Mouse (Mus musculus) cerebellum, postnatal 36 days (tissue): ENCODE measurements around the gene Fgfr2.
A peak's percentile ranks its signal among the peaks of the same experiment; 100 is the strongest.

Experiments used
- DNase-seq, 2 experiments: peaks; one replicate each; pipeline ENCODE4 v3.0.0; 2021 to 2022; ENCODE audit warnings: mixed read lengths in 2 of 2

Gene Fgfr2

DNA sequence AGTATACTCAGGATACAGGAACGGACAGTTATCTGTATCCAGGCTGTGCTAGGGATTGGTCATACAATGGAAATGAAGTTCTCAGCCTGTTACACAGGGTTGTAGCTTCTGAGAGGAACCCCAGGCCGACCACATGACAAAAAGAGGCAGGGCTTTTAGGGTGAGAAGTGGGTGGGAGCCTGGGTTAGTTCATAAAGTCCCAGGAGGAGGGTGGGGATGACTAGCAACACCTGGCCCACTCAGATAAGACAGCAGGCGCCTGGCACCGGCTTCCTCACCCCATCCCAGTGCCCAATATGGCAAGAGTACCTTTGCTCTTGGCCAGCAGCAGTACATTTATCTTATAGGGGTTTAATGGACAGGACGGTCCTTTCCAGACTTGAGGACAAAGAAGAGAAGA lies 350.7 kb downstream of the Fgfr2 start:
- DNase-seq: no peak

DNA sequence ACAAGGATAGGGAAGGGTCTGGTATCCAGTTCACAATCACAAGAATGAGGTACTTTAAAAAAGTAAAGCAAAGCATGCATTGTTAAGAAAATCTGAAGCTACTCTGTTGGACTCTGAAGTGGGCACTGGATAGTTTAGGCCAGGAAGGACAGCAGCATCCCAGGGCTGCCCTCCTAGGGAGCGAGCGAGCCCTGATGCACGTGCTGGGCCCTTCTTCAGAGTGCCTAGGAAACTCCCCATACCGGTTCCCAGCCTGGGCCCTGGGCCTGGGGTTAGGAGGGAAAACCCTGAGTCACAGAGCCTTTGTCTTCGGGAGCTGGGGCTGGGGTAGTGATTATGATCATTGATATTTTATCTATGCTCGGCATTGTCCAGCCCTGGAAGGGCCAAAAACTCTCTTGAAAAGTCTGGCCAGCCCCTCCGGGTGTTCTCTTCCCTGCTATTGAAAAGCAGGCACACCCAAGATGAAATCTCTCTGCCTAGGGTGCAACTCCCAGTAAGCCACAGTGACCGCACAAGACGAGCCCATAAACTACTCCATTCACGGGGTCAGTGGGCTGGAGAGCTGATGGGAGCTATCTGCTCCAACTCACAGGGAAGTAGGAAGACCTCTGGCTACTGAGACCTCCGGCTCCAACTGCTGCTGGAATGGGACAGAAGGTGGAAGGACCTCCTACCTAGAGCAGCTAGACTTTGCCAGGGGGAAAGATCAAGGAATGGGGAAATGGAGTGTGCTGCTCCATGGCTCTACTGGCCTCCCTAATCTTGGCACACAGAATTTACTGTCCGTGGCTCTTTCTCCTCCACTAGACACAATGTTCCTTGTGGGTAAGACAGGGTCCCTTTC lies 354.4 kb downstream of the Fgfr2 start:
- no peak for DNase-seq

DNA sequence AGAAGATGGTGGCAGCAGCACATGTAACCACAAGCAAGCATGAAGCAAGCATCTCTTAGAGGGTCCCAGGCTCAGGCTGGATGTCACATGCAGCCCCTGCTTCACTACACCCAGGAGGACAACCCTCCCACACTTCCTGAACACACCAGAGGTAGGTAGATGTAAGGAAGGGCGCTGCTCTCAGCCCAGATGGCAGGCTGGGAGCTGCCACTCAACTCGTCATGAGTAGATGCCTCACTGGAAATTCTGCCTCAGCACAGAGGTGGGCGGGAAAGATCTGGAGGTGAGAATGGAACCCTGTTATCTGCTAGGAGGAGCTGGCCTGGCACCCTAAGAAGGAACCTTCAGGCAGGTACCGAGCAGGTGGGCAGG lies 355.2 kb downstream of the Fgfr2 start:
- DNase-seq: no peak

DNA sequence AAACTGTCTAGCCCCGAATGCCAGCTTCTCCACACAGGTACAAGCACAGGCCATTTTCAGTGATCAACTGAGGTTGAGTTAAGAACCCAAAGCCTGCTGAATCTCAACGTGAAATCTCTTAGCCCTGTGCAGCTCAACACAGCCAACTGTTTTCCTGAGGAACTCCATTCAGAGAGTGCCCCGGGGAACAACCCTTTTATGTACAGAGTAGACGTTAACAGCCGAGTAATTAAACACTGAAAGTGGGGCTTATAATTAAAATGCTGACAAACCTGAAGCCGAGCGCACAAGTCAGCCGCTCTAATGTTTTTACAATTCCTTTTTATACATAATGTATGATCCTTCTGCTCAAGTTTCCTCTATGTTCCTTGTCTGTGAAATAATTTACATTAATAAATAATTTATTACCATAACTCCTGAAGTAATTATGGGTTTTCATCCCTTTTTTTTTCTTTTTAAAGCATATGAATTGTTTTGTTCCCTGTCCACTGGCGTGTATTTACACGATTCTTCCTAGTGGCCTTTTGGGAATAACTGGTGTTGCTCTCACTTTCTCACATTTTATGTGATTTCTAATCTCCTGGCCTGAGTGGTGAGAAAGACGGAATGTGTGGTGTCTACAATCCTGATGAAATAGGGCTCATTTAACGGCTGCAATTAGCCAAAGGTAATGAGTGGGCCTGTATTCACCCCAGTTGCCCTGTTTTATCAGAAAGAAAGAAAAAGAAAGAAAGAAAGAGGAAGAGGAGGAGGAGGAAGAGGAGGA lies 355.7 kb downstream of the Fgfr2 start:
- no peak for DNase-seq

DNA sequence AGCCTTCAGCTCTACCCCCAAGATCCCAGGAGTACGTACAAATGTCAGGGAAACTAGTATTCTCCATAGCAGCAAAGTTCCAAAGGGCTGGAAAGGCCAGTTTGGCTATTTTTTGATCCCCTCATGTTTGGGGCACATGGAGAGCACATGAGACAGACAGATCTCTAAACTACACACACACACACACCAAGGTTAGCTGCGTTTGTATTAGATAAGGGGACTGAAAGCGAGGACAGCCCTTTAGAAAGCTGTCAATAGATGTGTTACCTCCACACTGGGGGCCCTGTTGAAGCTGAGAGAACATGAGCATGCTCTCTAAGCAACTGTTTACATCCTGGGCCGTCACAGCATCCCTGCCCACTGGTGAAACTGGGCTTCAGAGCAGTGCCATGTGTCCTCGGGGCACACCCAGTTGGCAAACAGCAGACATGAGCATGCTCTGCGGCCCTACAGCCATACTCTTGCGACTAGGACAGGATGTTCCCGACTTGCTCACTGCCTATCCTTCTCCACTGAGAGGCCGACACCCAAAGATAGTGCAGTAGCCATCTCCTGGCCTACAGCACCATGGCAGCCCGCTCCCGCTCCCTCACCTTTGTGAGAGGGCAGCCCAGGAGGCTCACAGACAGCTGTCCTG lies 356.8 kb downstream of the Fgfr2 start:
- no peak for DNase-seq

DNA sequence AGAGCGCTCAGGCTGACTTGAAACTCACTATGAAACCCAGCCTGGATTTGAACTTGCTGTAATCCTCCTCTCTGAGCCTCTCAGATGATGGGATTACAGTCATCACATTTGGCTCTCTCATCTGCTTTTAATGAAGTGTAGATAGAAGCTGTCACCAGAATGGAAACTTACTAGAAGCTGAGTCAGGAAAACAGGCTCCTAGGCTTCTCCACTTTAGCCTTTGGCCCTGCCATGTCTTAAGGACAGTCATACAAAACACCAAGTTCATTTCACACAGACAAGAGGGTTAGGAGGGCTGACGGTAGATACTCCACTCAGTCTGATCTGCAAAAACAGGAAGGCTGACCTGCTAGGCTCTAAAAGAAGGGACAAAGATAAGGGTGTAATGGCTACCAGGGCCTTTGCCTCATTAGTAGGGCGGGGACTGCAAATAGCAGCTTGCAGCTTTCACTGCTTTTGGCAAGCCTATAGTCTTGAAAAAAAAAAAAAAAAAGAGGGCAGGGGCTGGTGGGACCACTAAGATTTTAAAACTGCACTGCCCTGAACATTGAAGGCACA lies 357.4 kb downstream of the Fgfr2 start:
- DNase-seq: no peak

DNA sequence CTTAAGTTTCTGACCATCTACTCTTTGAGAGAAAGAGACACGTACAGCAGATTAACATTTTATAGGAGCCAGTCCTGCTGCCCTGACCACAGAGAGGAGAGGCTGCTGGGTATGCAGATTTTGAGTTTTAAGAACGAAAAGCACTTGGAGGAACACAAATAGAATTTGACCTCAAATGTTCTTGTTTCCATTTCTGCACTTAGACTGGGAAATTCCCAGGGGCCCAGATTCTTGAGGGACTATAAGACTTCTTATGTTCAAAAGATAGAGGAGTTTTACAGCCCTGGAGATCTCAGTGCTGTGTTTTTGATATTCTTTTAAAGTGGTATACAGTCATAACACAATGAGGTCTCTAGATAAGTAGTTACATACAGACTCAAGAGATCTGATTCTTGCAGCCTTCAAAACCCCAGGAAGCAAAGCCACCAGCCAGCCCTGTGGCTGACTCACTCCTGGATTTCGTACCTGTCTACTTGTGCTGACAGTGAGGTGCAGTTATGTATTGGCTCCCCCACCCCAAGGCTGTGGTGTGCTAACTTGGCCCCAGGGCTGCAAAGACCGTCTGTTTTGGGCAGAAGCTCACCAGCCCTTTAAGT lies 358.2 kb downstream of the Fgfr2 start:
- DNase-seq: no peak

DNA sequence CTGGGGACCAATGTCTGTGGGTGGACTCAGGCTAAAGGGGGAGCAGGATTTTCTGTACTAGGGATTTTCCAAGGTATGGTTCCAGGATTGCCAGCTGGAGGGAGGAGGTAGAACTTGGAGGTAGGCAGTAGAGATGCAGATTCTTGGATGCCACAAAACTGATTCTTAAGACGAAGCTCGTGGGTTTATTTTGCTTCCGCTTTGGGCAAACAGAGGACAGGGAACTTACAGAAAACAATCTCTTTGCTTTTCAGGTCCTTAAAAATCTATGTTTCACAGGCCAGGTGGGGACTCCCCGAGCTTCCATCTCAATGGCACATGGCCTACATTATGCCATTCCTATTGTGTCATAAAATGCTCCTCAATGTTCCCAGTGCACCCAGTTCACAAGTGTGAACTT lies 358.8 kb downstream of the Fgfr2 start:
- no peak for DNase-seq

DNA sequence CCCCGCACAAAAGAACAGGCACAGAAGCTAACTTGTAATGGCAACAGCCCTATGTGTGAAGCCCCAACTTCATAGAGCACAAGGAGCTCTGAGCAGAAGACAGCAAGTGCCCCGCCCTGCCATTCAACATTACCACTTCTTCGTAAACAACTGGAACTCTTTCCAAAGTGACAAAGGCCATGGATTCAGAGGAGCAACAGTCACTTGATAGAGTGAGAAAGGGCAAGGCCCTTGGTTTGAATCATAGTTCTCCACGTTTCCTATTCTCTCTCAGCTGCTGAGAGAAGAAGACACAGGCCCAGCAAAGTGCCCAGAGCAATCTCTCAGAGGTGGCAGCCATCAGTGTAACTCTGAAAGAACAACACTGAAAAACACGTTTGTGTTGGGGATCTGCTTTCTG lies 359.2 kb downstream of the Fgfr2 start:
- no peak for DNase-seq

DNA sequence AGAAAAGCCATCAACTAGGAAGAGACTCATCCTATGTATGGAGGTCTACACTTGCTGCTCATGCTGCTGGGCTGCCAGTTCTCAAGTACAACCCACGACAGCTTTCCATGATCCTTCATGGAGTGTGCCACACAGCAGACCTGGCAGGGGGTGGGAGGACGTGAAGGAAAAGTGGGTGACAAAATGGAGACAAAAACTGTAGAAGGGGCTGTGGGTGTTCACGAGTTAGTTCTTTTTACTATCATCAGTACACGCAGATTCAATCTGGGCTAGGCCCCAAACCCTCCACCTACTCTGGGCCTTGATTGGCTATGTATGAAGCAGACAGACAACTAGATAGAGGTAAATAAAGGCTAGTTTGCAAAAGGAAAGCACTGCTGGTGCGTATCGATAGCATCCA lies 359.8 kb downstream of the Fgfr2 start:
- DNase-seq: no peak

DNA sequence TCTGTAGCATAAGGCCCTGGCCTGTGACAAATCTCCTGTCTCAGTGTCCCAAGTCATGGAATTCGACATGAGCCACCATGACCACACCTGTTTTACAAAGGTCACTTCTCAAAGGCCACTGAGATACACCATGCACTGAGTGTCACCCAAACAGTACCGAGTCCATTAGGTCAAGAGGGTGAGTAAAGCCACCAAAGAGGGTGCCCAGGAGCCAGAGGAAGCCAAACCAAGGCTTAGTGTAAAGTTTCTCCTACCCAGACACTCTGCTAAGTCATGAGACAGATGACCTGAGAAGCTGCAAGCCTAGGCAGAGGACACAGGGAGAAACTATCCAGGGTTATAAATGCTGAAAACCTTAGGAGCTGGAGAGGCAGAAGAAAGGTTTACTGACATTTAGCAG lies 361.7 kb downstream of the Fgfr2 start:
- DNase-seq: no peak

DNA sequence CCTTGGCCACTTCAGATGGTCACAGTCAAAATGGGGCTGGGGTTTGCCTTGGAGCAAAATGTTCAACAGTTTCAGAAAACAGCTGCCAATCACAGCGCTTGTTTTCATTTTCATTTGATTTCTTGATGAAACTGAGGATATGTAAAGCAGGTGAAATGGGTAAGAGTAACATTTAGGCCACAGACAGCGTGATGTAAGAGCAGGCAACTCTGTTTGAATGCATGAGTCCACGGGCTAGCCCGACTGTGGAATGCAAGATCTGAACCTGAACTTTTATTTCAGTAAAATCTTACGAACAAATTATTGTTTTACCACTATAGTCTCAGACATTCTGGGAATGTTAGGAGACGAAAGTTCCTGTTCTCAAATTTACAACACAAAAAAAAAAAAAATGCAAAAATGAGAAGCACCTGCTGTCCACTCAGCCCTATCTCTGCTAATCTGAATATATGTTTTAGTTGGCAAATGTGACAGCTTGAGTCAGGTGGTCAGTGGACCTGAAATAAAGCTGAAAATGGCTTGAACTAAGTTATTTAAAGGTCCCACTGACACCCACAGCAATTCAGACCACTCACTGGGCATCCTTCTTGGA lies 362.5 kb downstream of the Fgfr2 start:
- no peak for DNase-seq

DNA sequence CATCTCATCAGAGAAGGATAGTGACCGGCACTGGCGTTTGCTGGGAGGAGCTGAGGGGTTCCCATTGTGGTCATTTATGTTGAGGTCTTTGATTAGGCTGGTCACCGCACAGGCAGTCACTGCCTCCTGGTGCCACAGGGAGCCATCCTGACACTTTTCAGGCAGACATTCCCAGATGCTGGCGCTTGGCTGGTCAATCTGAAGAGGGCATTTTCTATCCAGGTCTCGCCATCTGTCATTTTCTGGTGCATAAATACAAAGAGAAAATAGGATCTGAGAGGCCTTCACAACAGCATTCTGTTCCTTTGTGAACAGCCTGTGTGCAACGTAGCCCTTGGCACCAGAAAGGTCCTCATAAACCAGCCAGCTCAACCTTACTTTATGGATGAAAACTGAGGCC lies 363.2 kb downstream of the Fgfr2 start:
- peak; percentile 69 to 72 for DNase-seq

DNA sequence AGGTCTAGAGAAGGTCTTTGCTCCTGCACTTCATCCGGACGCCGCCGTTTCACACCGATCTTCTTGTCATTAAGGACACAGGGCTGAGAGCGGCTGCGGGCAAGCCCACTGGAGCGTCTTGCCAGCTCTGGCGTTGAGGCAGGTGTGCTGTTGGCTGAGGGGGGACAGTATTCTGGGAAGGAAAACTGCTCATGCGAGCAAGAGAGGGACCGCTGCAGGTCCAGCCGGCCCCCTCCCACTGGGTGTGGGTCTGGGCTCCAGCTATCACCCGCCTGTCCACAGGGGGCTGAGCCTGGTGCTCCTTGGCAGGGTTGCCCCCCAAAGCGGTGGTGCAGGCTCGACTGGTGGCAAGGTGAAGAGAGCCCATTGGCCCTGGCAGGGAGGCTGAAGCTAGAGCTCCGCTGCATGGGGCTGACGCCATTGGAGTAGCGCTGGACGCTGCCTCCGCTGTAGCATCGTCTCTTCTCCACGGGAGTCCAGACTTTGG lies 363.7 kb downstream of the Fgfr2 start:
- peak in 1 of 2 experiments; percentile 63 for DNase-seq

DNA sequence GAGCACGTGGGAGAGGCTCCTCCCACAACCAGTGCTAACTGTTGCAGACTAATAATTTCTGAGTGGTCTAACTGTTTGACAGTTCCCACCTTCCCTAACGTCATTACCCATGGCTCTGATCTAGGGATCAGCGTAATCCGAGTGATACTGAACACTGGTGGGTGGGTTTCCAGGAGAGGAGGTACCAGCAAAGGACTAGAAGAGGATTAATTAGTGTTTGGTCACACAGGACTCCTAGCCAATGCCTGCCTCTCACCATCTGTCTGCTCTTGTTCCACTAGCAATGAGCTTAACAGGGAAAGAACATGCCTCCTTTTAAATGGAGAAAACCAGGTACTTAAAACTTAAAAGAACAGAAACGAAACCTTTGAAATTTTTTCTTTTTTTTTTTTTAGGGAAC lies 364.3 kb downstream of the Fgfr2 start:
- peak in 1 of 2 experiments; percentile 57 for DNase-seq

DNA sequence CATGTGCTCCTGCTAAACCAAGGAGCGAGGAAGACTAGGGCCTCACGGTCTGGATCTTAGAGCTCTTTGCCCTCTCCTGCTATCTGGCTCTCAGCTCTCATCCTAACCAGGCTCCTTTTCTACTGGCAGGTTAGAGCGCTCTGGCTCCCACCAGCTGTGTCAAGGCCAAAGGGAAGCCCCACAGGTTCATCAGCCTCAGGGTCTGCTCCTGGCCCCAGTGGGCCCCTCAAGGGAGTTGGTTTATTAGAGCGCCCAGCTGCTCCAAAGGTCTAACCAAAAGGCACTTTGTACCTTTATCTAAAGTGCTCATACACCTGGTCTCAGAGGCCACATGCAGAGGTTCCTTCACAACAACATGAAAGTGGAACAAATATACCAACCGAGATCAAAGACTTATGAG lies 366.8 kb downstream of the Fgfr2 start:
- no peak for DNase-seq

DNA sequence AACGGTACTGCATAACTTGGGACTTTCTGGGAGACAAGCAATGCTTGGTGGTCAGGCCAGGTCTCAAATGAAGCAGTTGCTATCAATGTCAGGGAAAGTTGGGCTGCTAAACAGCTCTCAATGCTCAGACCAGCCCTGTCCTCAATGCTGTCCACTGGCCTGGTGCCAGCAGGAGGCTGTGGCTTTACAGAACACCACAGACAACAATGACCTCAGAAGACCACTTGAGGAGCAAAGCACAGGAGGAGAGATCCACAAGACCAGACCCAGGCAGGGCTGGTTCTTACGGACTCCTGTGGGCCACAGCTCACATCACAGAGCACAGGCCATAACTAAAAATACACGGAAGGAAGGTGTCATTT lies 368.8 kb downstream of the Fgfr2 start:
- peak; percentile 47 to 54 for DNase-seq

DNA sequence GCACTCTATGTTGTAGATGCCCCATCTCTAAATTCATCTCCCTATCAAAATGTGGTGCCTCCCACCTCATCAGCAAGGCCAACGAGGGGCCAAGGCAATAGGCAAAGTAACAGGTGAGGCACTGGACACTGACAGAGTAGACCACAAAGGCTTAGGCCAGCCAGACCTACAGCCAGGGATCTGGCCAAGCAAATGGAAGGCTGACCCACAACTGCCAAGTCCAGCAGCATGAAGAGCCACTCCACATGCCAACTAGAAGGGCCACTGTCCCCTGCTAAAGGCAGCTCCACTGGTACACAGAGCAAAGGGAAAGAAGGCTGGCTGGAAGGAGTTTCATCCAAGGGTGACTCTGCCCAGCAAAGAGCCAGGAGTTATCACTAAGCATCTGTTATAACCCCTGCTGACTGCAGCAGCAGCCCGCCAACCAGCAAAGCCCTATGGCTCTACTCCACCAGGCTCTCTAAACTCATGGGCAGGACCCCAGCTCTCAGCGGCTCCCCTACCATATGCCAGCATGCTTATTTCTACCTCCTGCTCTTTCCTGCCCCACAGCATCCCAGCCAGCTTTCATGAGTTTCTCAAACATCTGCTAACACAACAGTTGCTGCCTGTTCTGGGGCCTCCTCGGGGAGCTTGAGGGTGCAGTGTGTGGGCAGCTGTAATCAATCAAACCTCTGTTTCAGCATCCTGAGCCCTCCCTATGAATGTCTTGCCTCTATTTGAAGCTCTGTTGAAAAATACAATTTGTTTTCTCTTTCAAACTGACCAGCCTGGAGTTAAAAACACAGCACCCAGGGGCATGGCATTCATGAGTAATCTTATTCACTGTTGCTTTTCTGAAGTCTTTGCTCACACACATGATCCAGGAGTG lies 369.4 kb downstream of the Fgfr2 start:
- DNase-seq: no peak

DNA sequence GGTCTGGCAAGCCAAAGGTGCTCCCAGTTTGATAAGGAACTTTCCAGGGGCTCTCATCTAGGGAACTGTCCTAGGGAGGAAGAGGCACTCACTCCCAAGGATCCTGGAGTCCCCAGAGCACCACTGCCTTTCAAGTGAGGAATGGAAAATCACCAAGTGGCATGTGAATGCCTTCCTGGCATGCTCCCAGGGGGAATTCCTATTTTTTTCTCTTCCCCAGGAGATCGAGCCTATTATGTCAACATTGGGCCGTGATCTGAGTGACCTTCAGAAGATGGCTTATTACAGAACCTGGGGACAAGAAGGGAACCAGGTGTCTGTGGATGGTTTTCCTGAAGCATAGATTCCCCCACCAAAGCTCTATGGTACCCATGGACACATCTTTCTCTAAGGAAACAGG lies 371.4 kb downstream of the Fgfr2 start:
- DNase-seq: no peak

DNA sequence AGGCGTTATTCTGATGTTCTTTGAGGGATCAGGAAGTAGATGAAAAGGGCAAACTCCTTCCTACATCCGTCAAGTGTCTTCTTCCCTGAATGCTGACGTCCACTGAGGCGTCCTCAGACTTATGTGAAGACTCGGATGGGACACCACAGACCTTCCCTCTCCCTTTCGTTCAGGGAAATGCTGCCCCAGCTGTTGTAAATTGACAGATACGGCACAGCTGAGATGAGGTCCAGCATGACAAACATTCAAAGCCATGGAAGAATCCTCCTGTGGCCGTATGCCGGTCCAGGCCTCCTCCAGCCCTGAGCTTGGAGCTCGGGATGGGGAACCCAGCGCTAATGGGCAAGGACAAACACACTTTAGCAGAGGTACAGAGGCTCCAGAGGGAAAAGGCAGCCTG lies 373.6 kb downstream of the Fgfr2 start:
- no peak for DNase-seq

DNA sequence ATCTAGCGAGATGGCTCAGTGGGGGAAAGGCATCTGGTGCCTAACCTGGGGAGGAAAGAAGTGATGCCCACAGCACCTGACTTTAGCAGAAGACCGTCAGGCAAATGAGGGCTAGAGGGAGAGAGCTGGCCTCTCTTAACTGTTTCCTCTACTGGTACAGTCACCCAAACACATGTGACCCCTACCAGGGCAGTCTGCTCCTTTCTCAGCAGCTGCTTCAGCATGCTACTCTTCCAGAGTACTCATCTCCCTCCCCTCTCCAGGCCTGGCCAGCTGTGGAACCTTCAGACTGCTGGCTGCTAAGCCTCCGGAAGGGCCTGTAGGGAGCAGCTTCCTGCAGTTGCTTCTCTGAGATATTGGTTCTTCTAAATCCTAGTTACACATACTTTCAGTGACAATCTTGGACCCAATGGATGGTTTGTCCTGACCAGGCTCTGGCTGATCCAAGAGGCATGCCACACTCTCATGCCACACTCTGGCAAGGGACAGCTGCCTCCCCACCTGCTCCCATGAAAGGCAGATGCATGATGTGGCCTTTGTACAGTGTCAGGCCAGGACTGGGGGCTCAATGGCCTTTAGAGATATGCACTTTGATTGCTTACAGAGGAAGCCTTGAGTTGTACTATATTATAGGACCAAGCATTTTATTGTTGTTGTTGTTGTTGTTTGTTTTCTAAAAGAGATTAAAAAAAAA lies 374.9 kb downstream of the Fgfr2 start:
- no peak for DNase-seq
